Mouse (Mus musculus): ENCODE data around the gene Prkg1.

DNA sequence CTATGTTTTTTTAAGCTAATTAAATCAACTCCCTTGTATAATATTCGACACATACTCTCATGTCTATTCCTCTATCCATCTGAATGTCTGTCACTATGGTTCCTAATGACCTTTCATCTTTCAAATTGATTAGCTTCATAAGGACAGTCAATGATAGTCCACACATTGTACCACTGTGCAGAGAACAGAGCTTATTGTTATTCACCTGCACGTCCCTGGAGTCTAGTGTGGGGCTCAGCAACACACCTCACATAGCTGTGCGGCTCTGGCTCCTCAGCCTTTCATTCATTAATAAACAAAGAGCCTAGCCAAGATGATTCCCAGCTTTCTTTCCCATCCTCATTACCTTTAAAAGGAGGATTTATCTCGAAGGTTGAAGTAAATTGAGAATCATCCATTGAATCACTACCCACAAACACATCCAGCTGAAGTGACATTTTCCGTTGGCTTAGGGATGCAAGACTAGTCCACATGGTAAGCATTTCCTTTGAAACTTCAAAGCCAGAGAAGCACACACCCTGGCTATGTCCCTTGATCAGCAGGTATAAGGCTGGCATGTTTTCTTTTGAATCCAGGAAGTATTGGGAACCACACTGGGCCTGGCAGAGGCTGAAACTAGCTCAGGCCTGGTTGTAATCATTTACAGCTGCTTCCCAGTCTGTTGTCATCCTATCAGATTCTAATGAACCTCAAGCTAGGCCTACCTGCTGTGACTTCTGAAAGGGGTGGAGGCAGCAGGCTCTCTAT, 426.3 kb downstream of the Prkg1 start:
- TF ChIP-seq CTCF (IDR thresholded peaks at IDR 0.05; ENCODE audit: borderline replicate concordance, insufficient read depth, low read length) (no peak), POLR2A (IDR thresholded peaks at IDR 0.05; ENCODE audit: low read depth, low read length) (no peak)
